Mouse (Mus musculus): ENCODE results near the gene Olfr1510. TPM values are rescaled to one million over a fixed set of nuclear protein-coding genes. Genes with fewer than 3 reads are reported as not detected.

Olfr1510 gene
- polyA plus RNA-seq (2021; fragmentation: Nextera tagmentation), result not detected in 2 replicates
- long read RNA-seq, experiment 1, result 0 reads
- long read RNA-seq, experiment 2, result 0 reads

GRCm38 (mm10) chr14:52414273-52414672, at the start of gene Olfr1510:
TSS of gene Olfr1510 (minus strand) at chr14:52414373.

DNA sequence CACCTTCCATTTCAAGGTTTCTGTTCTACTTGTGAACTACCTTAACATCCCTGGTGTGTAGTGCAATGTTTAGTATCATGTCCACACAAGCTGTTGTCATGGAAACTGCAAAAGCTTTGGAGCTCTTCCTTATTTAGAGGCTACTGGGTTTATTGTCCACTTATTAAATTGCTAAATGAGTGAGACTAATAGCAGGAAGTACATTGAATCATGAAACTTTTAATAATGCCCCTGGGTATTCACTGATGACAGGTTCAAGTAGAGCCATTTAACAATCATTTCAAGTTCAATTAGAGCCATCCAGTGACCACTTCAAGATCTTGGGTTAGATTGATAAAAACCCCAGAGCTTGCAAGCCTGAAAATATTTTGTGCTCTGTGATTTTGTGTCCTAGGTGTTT, 28.5 kb upstream of the Olfr1510 start, which contains the start of gene Olfr1509:
Gene Olfr1509 (plus strand): TSS at position 301 of the 400 bp plus-strand sequence.

DNA sequence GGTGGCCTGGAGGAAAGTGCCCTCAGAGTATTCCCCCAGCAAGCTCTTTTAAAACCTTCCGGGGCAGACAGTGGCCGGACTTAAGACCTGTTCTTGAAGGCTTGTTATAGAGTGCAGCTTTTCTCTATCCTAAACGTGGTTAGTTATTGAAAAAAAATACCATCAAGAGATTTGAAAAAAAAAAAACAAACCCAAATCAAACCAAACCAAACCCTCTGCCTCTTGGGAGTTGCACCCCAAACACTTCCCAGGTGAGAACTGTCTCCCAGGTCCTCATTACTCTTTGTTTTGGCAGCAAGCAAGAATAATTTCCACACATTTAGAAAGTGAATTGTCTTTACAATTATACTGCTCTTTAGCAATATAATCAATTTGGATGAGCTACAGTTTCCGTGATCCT, 16.9 kb downstream of the Olfr1510 start, which contains the start of gene Olfr1511:
Gene Olfr1511 (minus strand): TSS at position 101 of the 400 bp plus-strand sequence.

GRCm38 (mm10) chr14:52379068-52379467, 35.1 kb downstream of the Olfr1510 start, which contains the start of gene Olfr1512:
TSS of gene Olfr1512 (minus strand) at chr14:52379168.

Other genes starting within 250 kb of the Olfr1510 start
- 15.3 and 19.1 TPM in 2 replicates for gene Supt16, start 217.0 kb downstream of the Olfr1510 start, polyA plus RNA-seq (2021; fragmentation: Nextera tagmentation)
- 4.4 and 5.5 TPM in 2 replicates for gene Chd8, start 156.6 kb downstream of the Olfr1510 start, polyA plus RNA-seq (2021; fragmentation: Nextera tagmentation)
- gene Tox4, start 135.2 kb downstream of the Olfr1510 start, polyA plus RNA-seq (2021; fragmentation: Nextera tagmentation), result 40.8 and 44.9 TPM in 2 replicates
- 26.9 and 28.1 TPM in 2 replicates for gene Rab2b, start 134.8 kb downstream of the Olfr1510 start, polyA plus RNA-seq (2021; fragmentation: Nextera tagmentation)
- gene Mettl3, start 109.2 kb downstream of the Olfr1510 start, polyA plus RNA-seq (2021; fragmentation: Nextera tagmentation), result 20.4 and 23.3 TPM in 2 replicates
- 7.0 and 8.6 TPM in 2 replicates for gene Sall2, start 85.6 kb downstream of the Olfr1510 start, polyA plus RNA-seq (2021; fragmentation: Nextera tagmentation)
- gene Olfr1513, start 58.0 kb downstream of the Olfr1510 start, polyA plus RNA-seq (2021; fragmentation: Nextera tagmentation), result not detected in 2 replicates
- not detected in 2 replicates for gene Olfr1512, start 35.2 kb downstream of the Olfr1510 start, polyA plus RNA-seq (2021; fragmentation: Nextera tagmentation)
- not detected in 2 replicates for gene Olfr1511, start 17.0 kb downstream of the Olfr1510 start, polyA plus RNA-seq (2021; fragmentation: Nextera tagmentation)
- not detected in 2 replicates for gene Olfr1509, start 28.6 kb upstream of the Olfr1510 start, polyA plus RNA-seq (2021; fragmentation: Nextera tagmentation)
- not detected in 2 replicates for gene Olfr1508, start 53.1 kb upstream of the Olfr1510 start, polyA plus RNA-seq (2021; fragmentation: Nextera tagmentation)
- 0.88 TPM in 1 of 2 replicates, not detected in the other for gene Olfr1507, start 81.4 kb upstream of the Olfr1510 start, polyA plus RNA-seq (2021; fragmentation: Nextera tagmentation)

Measured in layer of hippocampus, adult 6 months (tissue).